Comparison of ENCODE assay signal across 8 mouse cellular contexts in genomic region chr12:113074329-113075062, GRCm38 (mm10). TPM values are rescaled to one million over a fixed set of nuclear protein-coding genes. Genes with fewer than 3 reads are reported as not detected.
A peak's percentile ranks its signal among the peaks of the same experiment; 100 is the strongest.
DNase-seq lines count a peak whose midpoint lies in the region; ATAC-seq and TF ChIP-seq lines count a peak whose summit lies in the region.

Tex22 (plus strand) TSS chr12:113074502.

- no peaks in the 10 kb centered on the region for H3K27me3 ChIP-seq in Patski
- H3K27me3 ChIP-seq in hindbrain, embryonic 14.5 days (ENCODE audit: control insufficient read depth, insufficient read depth, low read length), result no peaks in the 10 kb centered on the region

- H3K9me3 ChIP-seq in hindbrain, embryonic 14.5 days (ENCODE audit: control insufficient read depth, low read length), result no peaks in the 10 kb centered on the region

- DNase-seq in Patski (ENCODE audit: low read depth, low spot score), result no peak
- DNase-seq in cerebellum, postnatal 36 days, result peak; percentile 89 to 92
- peak; percentile 84 to 91 for DNase-seq in frontal cortex, postnatal 36 days (ENCODE audit: low spot score in 2 of 2)
- peak; percentile 87 for DNase-seq in hindbrain, embryonic 14.5 days (ENCODE audit: low spot score)
- DNase-seq in layer of hippocampus, postnatal 36 days, result peak; percentile 88
- DNase-seq in lung, postnatal 25 days (ENCODE audit: low spot score), result peak; percentile 84
- peak; percentile 86 for DNase-seq in retina, embryonic 14.5 days (ENCODE audit: low spot score)
- DNase-seq in thymus, postnatal 36 days, result peak; percentile 82 to 84

- WGBS in hindbrain, embryonic 14.5 days, result 3% methylated on average over 32 of the region's 32 CpGs

- H3K4me1 ChIP-seq in hindbrain, embryonic 14.5 days (replicated peaks; ENCODE audit: control insufficient read depth, insufficient read depth, low read length), result peaks cover 18% of the 10 kb centered on the region

- peak; percentile 55 for ATAC-seq in Patski
- ATAC-seq in hindbrain, embryonic 14.5 days (ENCODE audit: low FRiP score), result peak; percentile 93

- peak within 1 kb of the TSS; percentile 40 for H3K4me3 ChIP-seq in hindbrain, embryonic 14.5 days (replicated peaks; ENCODE audit: low read length)

- TF ChIP-seq CTCF in Patski (IDR thresholded peaks at IDR 0.05), result no peak

- peaks cover 34% of the 10 kb centered on the region for H3K36me3 ChIP-seq in hindbrain, embryonic 14.5 days (replicated peaks; ENCODE audit: control insufficient read depth, insufficient read depth)

- POLR2A ChIA-PET in Patski (lab: Charles Lee), result interaction anchor here (0.6 to 1.2 kb wide), 4 partner anchors 9 to 76 kb away, joined by 3 to 4 read pairs (median 3); partner anchors contain the start of gene Mta1

- peak within 1 kb of the TSS; percentile 94 for H3K4me2 ChIP-seq in hindbrain, embryonic 14.5 days (replicated peaks)

- CTCF ChIA-PET in Patski (lab: Charles Lee), result interaction anchor here (0.6 to 3.5 kb wide), 11 partner anchors 11 to 70 kb away, joined by 3 to 26 read pairs (median 4); no protein-coding TSS in a partner anchor

- in situ Hi-C loops in Patski (cut with MboI; ENCODE audit: low pct_unique_long_range_greater_than_20kb), result no loop called here

- H3K9ac ChIP-seq in hindbrain, embryonic 14.5 days, result peak within 1 kb of the TSS; percentile 71

- H3K27ac ChIP-seq in hindbrain, embryonic 14.5 days, result peak within 1 kb of the TSS; percentile 94

RNA-seq across cellular contexts. Expression of gene Tex22, which starts in this region (rescaled TPM):
- polyA plus RNA-seq in Patski (2021), result not detected
- 0.40 TPM in 1 of 2 replicates, not detected in the other for polyA plus RNA-seq in hindbrain, embryonic 14.5 days (2014; fragmentation: Nextera tagmentation; extraction: Ambion mirVana)
- total RNA-seq in layer of hippocampus, postnatal 36 days (2021), result under 1 TPM; 0.27 to 0.46 TPM

Comparison
In these comparisons a context has a peak if more than half of its experiments do, and no peak if none do; other contexts are left out.
1. Peak in ATAC-seq in Patski; RNA of the gene not detected or under 1 TPM.
2. Peak in DNase-seq, ATAC-seq, H3K4me3 ChIP-seq, H3K27ac ChIP-seq, H3K9ac ChIP-seq and H3K4me2 ChIP-seq in hindbrain, embryonic 14.5 days; RNA of the gene not detected or under 1 TPM.
3. Peak in DNase-seq in layer of hippocampus, postnatal 36 days; RNA of the gene not detected or under 1 TPM.